Mouse (Mus musculus) MEL (cell line): Measurements from ENCODE around the gene Lrig2. TPM values are rescaled to one million over a fixed set of nuclear protein-coding genes. Genes with fewer than 3 reads are reported as not detected.

Experiments used
- DNase-seq: peaks from one replicate; pipeline ENCODE4 v3.0.0; 2011; ENCODE audit warnings: low read depth, low spot score
- H3K27ac ChIP-seq: 2 replicates; pipeline ENCODE4 v1.5.1; 2012; ENCODE audit warnings: low read depth, mild to moderate bottlenecking, control low read depth, low read length, moderate library complexity; ENCODE audit not compliant: control insufficient read depth
- H3K27me3 ChIP-seq, 2 experiments: fragments of 150-350 bp in 1 of 2; sonication (generic) in 1 of 2; 2 replicates each; pipeline ENCODE4 v1.6.1; 2012; ENCODE audit warnings: low read length in 2 of 2, mild to moderate bottlenecking in 2 of 2, improper control_type of control experiment in 1 of 2, moderate library complexity in 1 of 2; ENCODE audit not compliant: insufficient read depth in 2 of 2, control insufficient read depth in 1 of 2
- H3K36me3 ChIP-seq, 2 experiments: 2 replicates each; pipeline ENCODE4 v1.6.1; 2012 to 2014; ENCODE audit warnings: low read length in 2 of 2, improper control_type of control experiment in 1 of 2, inconsistent platforms in 1 of 2, mild to moderate bottlenecking in 1 of 2; ENCODE audit not compliant: insufficient read depth in 2 of 2, control insufficient read depth in 1 of 2
- H3K4me1 ChIP-seq, 2 experiments: fragments of 150-350 bp in 1 of 2; sonication (generic) in 1 of 2; 2 replicates each; pipeline ENCODE4 v1.6.1; 2012; ENCODE audit warnings: low read length in 2 of 2, improper control_type of control experiment in 1 of 2, mild to moderate bottlenecking in 1 of 2; ENCODE audit not compliant: insufficient read depth in 2 of 2, control insufficient read depth in 1 of 2
- H3K4me3 ChIP-seq, 2 experiments: fragments of 150-350 bp in 1 of 2; sonication (generic) in 1 of 2; 2 replicates each; pipeline ENCODE4 v1.5.1; 2012; ENCODE audit warnings: low read depth in 2 of 2, low read length in 2 of 2, mild to moderate bottlenecking in 2 of 2, moderate library complexity in 2 of 2, control low read depth in 1 of 2, improper control_type of control experiment in 1 of 2; ENCODE audit not compliant: control insufficient read depth in 1 of 2, insufficient read depth in 1 of 2
- H3K79me2 ChIP-seq: 2 replicates; pipeline ENCODE4 v1.6.1; 2012; ENCODE audit warnings: mild to moderate bottlenecking, low read length, moderate library complexity; ENCODE audit not compliant: control insufficient read depth, poor library complexity, insufficient read depth
- H3K9ac ChIP-seq: 2 replicates; pipeline ENCODE4 v1.6.1; 2012; ENCODE audit warnings: low read depth, mild to moderate bottlenecking, control low read depth, low read length, moderate library complexity; ENCODE audit not compliant: control insufficient read depth, poor library complexity, severe bottlenecking
- H3K9me3 ChIP-seq: fragments of 150-350 bp; sonication (generic); replicated peaks from 2 replicates; pipeline ENCODE4 v1.6.1; 2012; ENCODE audit warnings: mild to moderate bottlenecking, low read length, improper control_type of control experiment, moderate library complexity; ENCODE audit not compliant: insufficient read depth
- BHLHE40 ChIP-seq: IDR thresholded peaks from 2 replicates; pipeline ENCODE4 v1.6.1; 2012; ENCODE audit warnings: low read depth, mild to moderate bottlenecking, inconsistent platforms, low read length, improper control_type of control experiment, borderline replicate concordance
- CTCF ChIP-seq, 3 experiments: IDR thresholded peaks in 2 of 3; conservative IDR thresholded peaks in 1 of 3; 2 replicates each; pipeline ENCODE4 v1.5.1; 2011 to 2012; ENCODE audit warnings: low read length in 3 of 3, low read depth in 2 of 3, mild to moderate bottlenecking in 2 of 3, improper control_type of control experiment in 1 of 3, inconsistent platforms in 1 of 3, mixed read lengths in 1 of 3, moderate library complexity in 1 of 3; ENCODE audit not compliant: control insufficient read depth in 1 of 3, insufficient read depth in 1 of 3, poor library complexity in 1 of 3, severe bottlenecking in 1 of 3
- E2F4 ChIP-seq: IDR thresholded peaks from 2 replicates; pipeline ENCODE4 v1.6.1; 2011; ENCODE audit warnings: low read depth, low read length, improper control_type of control experiment, borderline replicate concordance
- EP300 ChIP-seq, 2 experiments: IDR thresholded peaks; 2 replicates each; pipeline ENCODE4 v1.6.1; 2011; ENCODE audit warnings: improper control_type of control experiment in 2 of 2, low read length in 2 of 2, low read depth in 1 of 2, mild to moderate bottlenecking in 1 of 2
- ETS1 ChIP-seq: IDR thresholded peaks from 2 replicates; pipeline ENCODE4 v1.6.1; 2012; ENCODE audit warnings: low read depth, mild to moderate bottlenecking, inconsistent platforms, low read length, improper control_type of control experiment, moderate library complexity
- GABPA ChIP-seq: IDR thresholded peaks from 2 replicates; pipeline ENCODE4 v1.6.1; 2012; ENCODE audit warnings: low read depth, mild to moderate bottlenecking, inconsistent platforms, low read length, improper control_type of control experiment, moderate library complexity
- KAT2A ChIP-seq: conservative IDR thresholded peaks from 2 replicates; pipeline ENCODE4 v1.6.1; 2012; ENCODE audit warnings: low read depth, low read length, improper control_type of control experiment, inconsistent platforms
- MAX ChIP-seq: IDR thresholded peaks from 2 replicates; pipeline ENCODE4 v1.6.1; 2011; ENCODE audit warnings: low read length, improper control_type of control experiment
- MAZ ChIP-seq: IDR thresholded peaks from 2 replicates; pipeline ENCODE4 v1.6.1; 2012; ENCODE audit warnings: low read depth, mild to moderate bottlenecking, inconsistent platforms, low read length, improper control_type of control experiment
- MEF2A ChIP-seq: IDR thresholded peaks from 2 replicates; pipeline ENCODE4 v1.6.1; 2014; ENCODE audit warnings: low read depth, mild to moderate bottlenecking, inconsistent platforms, low read length, improper control_type of control experiment; ENCODE audit not compliant: poor library complexity, insufficient replicate concordance, severe bottlenecking; ENCODE audit errors: extremely low read depth
- MXI1 ChIP-seq: IDR thresholded peaks from 2 replicates; pipeline ENCODE4 v1.6.1; 2011; ENCODE audit warnings: mild to moderate bottlenecking, low read depth, low read length, improper control_type of control experiment
- NELFE ChIP-seq: IDR thresholded peaks from 2 replicates; pipeline ENCODE4 v1.6.1; 2011; ENCODE audit warnings: low read depth, low read length, improper control_type of control experiment
- POLR2A ChIP-seq, 2 experiments: IDR thresholded peaks; 2 replicates each; pipeline ENCODE4 v1.6.1; 2011 to 2012; ENCODE audit warnings: low read length in 2 of 2, mild to moderate bottlenecking in 2 of 2, control low read depth in 1 of 2, improper control_type of control experiment in 1 of 2, low read depth in 1 of 2, moderate library complexity in 1 of 2; ENCODE audit not compliant: control insufficient read depth in 1 of 2, insufficient read depth in 1 of 2, poor library complexity in 1 of 2
- POLR2AphosphoS2 ChIP-seq: IDR thresholded peaks from 2 replicates; pipeline ENCODE4 v1.6.1; 2011; ENCODE audit warnings: low read length, improper control_type of control experiment
- POLR2AphosphoS5 ChIP-seq: IDR thresholded peaks from 2 replicates; pipeline ENCODE4 v1.6.1; 2012; ENCODE audit warnings: low read depth, borderline replicate concordance, mild to moderate bottlenecking, inconsistent platforms, low read length, moderate library complexity, mixed read lengths
- RAD21 ChIP-seq: IDR thresholded peaks from 2 replicates; pipeline ENCODE4 v1.6.1; 2011; ENCODE audit warnings: mild to moderate bottlenecking, low read depth, low read length, improper control_type of control experiment
- RCOR1 ChIP-seq: IDR thresholded peaks from 2 replicates; pipeline ENCODE4 v1.6.1; 2012; ENCODE audit warnings: low read depth, mild to moderate bottlenecking, inconsistent platforms, low read length, improper control_type of control experiment
- SMC3 ChIP-seq: IDR thresholded peaks from 2 replicates; pipeline ENCODE4 v1.6.1; 2011; ENCODE audit warnings: low read depth, low read length, improper control_type of control experiment
- TAL1 ChIP-seq: IDR thresholded peaks from 2 replicates; pipeline ENCODE4 v1.6.1; 2012; ENCODE audit warnings: mild to moderate bottlenecking, inconsistent platforms, low read length, moderate library complexity, mixed read lengths
- TBP ChIP-seq: IDR thresholded peaks from 2 replicates; pipeline ENCODE4 v1.8.0; 2011; ENCODE audit warnings: low read depth, low read length, improper control_type of control experiment
- TCF12 ChIP-seq: IDR thresholded peaks from 2 replicates; pipeline ENCODE4 v1.6.1; 2014; ENCODE audit warnings: low read depth, mild to moderate bottlenecking, inconsistent platforms, low read length, improper control_type of control experiment, moderate library complexity
- UBTF ChIP-seq: IDR thresholded peaks from 2 replicates; pipeline ENCODE4 v1.6.1; 2012; ENCODE audit warnings: low read depth, mild to moderate bottlenecking, inconsistent platforms, low read length, improper control_type of control experiment, moderate library complexity, borderline replicate concordance; ENCODE audit not compliant: insufficient read depth
- USF2 ChIP-seq, 2 experiments: IDR thresholded peaks; 2 replicates each; pipeline ENCODE4 v1.6.1; 2011 to 2012; ENCODE audit warnings: improper control_type of control experiment in 2 of 2, low read length in 2 of 2, borderline replicate concordance in 1 of 2, inconsistent platforms in 1 of 2, low read depth in 1 of 2, mild to moderate bottlenecking in 1 of 2; ENCODE audit not compliant: insufficient read depth in 1 of 2
- ZC3H11A ChIP-seq: IDR thresholded peaks from 2 replicates; pipeline ENCODE4 v1.6.1; 2012; ENCODE audit warnings: low read depth, mild to moderate bottlenecking, inconsistent platforms, low read length, improper control_type of control experiment
- ZMIZ1 ChIP-seq: IDR thresholded peaks from 2 replicates; pipeline ENCODE4 v1.6.1; 2012; ENCODE audit warnings: low read depth, mild to moderate bottlenecking, inconsistent platforms, low read length, improper control_type of control experiment, moderate library complexity
- polyA plus RNA-seq, 2 experiments: library from polyadenylated mRNA; stranded (reverse) in 1 of 2; unstranded in 1 of 2; fragments of >175 nt in 1 of 2; fragments of >200 nt in 1 of 2; gene quantifications; 2 replicates each; pipeline versions ENCODE4 v1.2.1 to v1.2.4; 2012; ENCODE audit warnings: low replicate concordance in 2 of 2, low read depth in 1 of 2; ENCODE audit not compliant: insufficient read length in 2 of 2, insufficient read depth in 1 of 2, missing spikeins in 1 of 2
- total RNA-seq: library from RNA; depleted of rRNA; stranded (reverse); fragments of 300-350 nt; gene quantifications from 2 replicates; pipeline ENCODE4 v1.2.3, GENCODE M21; 2012

Gene Lrig2
- total and polyA plus RNA-seq, 3 experiments = 4.2 to 4.3 TPM; not detected in 1

DNA sequence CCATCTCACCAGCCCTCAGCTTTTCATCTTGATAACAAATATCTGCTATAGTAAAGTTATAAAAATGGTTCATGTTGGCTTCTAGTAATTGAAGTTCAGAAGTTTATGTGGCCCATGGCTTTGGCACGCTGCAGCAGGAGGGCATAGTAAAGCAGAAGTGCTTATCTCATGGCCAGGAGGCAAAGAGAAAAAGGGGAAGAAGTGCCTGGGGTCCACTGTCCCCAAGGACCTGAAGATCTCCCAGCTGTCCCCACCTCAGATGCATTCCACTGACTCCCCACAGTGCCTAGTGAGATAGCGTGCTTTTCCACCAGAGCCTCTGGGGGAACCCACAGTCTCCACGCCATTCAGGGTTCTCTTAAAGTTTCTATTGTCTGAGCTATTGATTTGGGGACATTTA, 6.7 kb upstream of the Lrig2 start (continued):
- TF ChIP-seq POLR2AphosphoS5 (no peak), POLR2A (IDR thresholded peaks at IDR 0.05; ENCODE audit: control insufficient read depth in 1 of 2, insufficient read depth in 1 of 2, low read depth in 1 of 2, low read length in 2 of 2, poor library complexity in 1 of 2) (no peak), MXI1 (0 out of 2 replicates have a peak, but pooled peaks have one; percentile 43), KAT2A (no peak), TBP (peak; percentile 68; the same call in 1 of the 2 replicates), POLR2AphosphoS2 (no peak), BHLHE40 (peak; percentile 21; the same call in 1 of the 2 replicates), E2F4 (no peak)

DNA sequence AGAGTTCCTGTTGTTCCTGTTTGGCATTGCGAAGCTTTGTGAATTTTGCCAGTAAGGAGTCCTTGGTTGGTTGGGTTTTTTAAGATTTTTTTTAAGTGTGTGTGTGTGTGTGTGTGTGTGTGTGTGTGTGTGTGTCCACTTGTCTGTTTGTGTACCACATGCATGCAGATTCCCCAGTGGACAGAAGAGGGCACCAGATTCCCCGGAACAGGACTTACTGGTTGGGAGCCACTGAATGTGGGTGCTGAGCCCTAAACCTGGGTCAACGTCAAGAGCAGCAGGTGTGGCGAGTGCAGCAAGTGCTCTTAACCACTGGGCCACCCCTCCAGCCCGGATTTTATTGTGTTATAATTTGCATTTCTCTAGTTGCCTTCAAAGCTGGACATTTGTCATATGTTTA, 5.4 kb upstream of the Lrig2 start:
- no peak overlapping the region for H3K27ac ChIP-seq
- peaks cover 0 to 12% of the 10 kb centered on the region in 2 experiments; a peak in 2 of 4 replicates for H3K36me3 ChIP-seq
- DNase-seq = peak; percentile 49

DNA sequence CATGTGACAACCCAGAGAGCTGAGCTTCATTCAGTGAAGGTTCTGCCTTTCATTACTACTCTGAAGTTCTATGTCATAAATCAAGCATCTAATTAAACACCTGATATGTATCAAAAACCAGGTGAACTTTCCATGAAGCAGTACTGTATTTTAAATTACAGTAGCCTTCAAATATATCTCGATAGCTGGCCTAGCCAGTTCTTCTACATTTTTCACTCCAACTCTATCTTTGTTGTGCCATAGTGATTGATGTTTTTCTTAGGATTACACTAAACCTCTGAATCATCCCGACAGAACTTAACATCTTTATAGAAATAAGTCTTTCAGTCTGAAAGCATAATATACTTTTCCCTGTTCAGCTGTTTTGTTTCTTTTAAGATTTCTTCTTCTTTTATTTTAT, 2.8 kb upstream of the Lrig2 start:
- Histone ChIP-seq H3K27me3 (no peaks in the 10 kb centered on the region), H3K4me3 (no peak overlapping the region), H3K36me3 (peaks cover 0 to 20% of the 10 kb centered on the region in 2 experiments; a peak in 2 of 4 replicates), H3K4me1 (peaks cover 7 to 10% of the 10 kb centered on the region in 2 experiments), H3K79me2 (peaks cover 6% of the 10 kb centered on the region), H3K27ac (no peak overlapping the region), H3K9me3 (no peaks in the 10 kb centered on the region), H3K9ac (no peak overlapping the region)
- no peak for TF ChIP-seq USF2 (IDR thresholded peaks at IDR 0.05; ENCODE audit: borderline replicate concordance in 1 of 2, insufficient read depth in 1 of 2, low read depth in 1 of 2, low read length in 2 of 2)
- no peak for TF ChIP-seq EP300 (IDR thresholded peaks at IDR 0.05; ENCODE audit: low read depth in 1 of 2, low read length in 2 of 2)
- no peak for TF ChIP-seq UBTF
- no peak for TF ChIP-seq BHLHE40
- no peak for TF ChIP-seq MEF2A
- TF ChIP-seq TAL1 = no peak
- no peak for TF ChIP-seq POLR2A (IDR thresholded peaks at IDR 0.05; ENCODE audit: control insufficient read depth in 1 of 2, insufficient read depth in 1 of 2, low read depth in 1 of 2, low read length in 2 of 2, poor library complexity in 1 of 2)
- no peak for TF ChIP-seq GABPA
- no peak for TF ChIP-seq TBP
- no peak for TF ChIP-seq ETS1
- TF ChIP-seq ZMIZ1 = no peak
- no peak for TF ChIP-seq MXI1
- no peak for TF ChIP-seq TCF12
- no peak for TF ChIP-seq MAX
- TF ChIP-seq MAZ = no peak
- no peak for TF ChIP-seq NELFE
- no peak for DNase-seq

More for the DNA sequence above, 5.4 kb upstream of the Lrig2 start:
- no peaks in the 10 kb centered on the region for H3K79me2 ChIP-seq
- H3K27me3 ChIP-seq = no peaks in the 10 kb centered on the region; a peak in 1 of 4 replicates
- no peak overlapping the region for H3K4me3 ChIP-seq
- no peak overlapping the region for H3K9ac ChIP-seq
- no peaks in the 10 kb centered on the region for H3K9me3 ChIP-seq
- TF ChIP-seq SMC3 (peak; percentile 42), CTCF (IDR thresholded peaks at IDR 0.05 in 2 of 3, conservative IDR thresholded peaks at IDR 0.05 in 1 of 3; ENCODE audit: control insufficient read depth in 1 of 3, insufficient read depth in 1 of 3, low read depth in 2 of 3, low read length in 3 of 3, poor library complexity in 1 of 3, severe bottlenecking in 1 of 3) (peak; percentile 25 to 52 (median 50); a peak in 4 of 6 replicates), ZC3H11A (peak; percentile 33), RAD21 (peak; percentile 21), RCOR1 (no peak)
- H3K4me1 ChIP-seq = peaks cover 6 to 10% of the 10 kb centered on the region in 2 experiments
